Mouse (Mus musculus) thymus, adult 2 months (tissue): ENCODE measurements around the gene Plod2.

ENCODE experiments used
- CTCF ChIP-seq: fragments of 200-500 bp; IDR thresholded peaks from 2 replicates; pipeline ENCODE4 v1.5.1; 2012; ENCODE audit warnings: mild to moderate bottlenecking, control low read depth, low read length, moderate library complexity, borderline replicate concordance; ENCODE audit not compliant: control insufficient read depth, poor library complexity, insufficient read depth; ENCODE audit errors: extremely low read depth
- POLR2A ChIP-seq: fragments of 200-500 bp; IDR thresholded peaks from 2 replicates; pipeline ENCODE4 v1.6.1; 2012; ENCODE audit warnings: mild to moderate bottlenecking, low read length, control low read depth, moderate library complexity; ENCODE audit not compliant: control insufficient read depth, poor library complexity, insufficient read depth; ENCODE audit errors: extremely low read depth

- TF ChIP-seq POLR2A, result no peak
- TF ChIP-seq CTCF, result no peak
Observed at GRCm38 (mm10) chr9:92588226-92588625, 46.2 kb downstream of the Plod2 start.
